Mouse (Mus musculus) olfactory bulb, adult 2 months (tissue): Measurements from ENCODE around the gene Map10. TPM values are rescaled to one million over a fixed set of nuclear protein-coding genes. Genes with fewer than 3 reads are reported as not detected.

Experiments used
- H3K27ac ChIP-seq: fragments of 200-500 bp; 2 replicates; pipeline ENCODE4 v1.5.1; 2012; ENCODE audit warnings: low read depth, low read length; ENCODE audit not compliant: insufficient read depth
- H3K4me1 ChIP-seq: fragments of 200-500 bp; 2 replicates; pipeline ENCODE4 v1.6.1; 2012; ENCODE audit warnings: low read length; ENCODE audit not compliant: control insufficient read depth, insufficient read depth
- H3K4me3 ChIP-seq: fragments of 200-500 bp; 2 replicates; pipeline ENCODE4 v1.5.1; 2012; ENCODE audit warnings: mild to moderate bottlenecking, low read depth, low read length, moderate library complexity; ENCODE audit not compliant: insufficient read depth
- CTCF ChIP-seq: fragments of 200-500 bp; IDR thresholded peaks from 2 replicates; pipeline ENCODE4 v1.5.1; 2012; ENCODE audit warnings: low read depth, mild to moderate bottlenecking, low read length, moderate library complexity; ENCODE audit not compliant: insufficient read depth
- POLR2A ChIP-seq: fragments of 200-500 bp; IDR thresholded peaks from 2 replicates; pipeline ENCODE4 v1.6.1; 2012; ENCODE audit warnings: mild to moderate bottlenecking, low read depth, low read length, moderate library complexity; ENCODE audit not compliant: insufficient read depth
- WGBS: fragments of 180-500 bp; shearing (Covaris S2); methylation state at CpG from one replicate; pipeline ENCODE4 v1.1.7; 2018; 5-methylcytosine and 5-hydroxymethylcytosine counted together
- polyA plus RNA-seq: library from polyadenylated mRNA; stranded (reverse); fragments of >200 nt; gene quantifications from 2 replicates; pipeline ENCODE4 v1.2.4, GENCODE M21; 2012; ENCODE audit warnings: low replicate concordance; ENCODE audit not compliant: missing spikeins, insufficient read depth, insufficient read length

Gene Map10
- polyA plus RNA-seq, 1 experiment: not detected

DNA sequence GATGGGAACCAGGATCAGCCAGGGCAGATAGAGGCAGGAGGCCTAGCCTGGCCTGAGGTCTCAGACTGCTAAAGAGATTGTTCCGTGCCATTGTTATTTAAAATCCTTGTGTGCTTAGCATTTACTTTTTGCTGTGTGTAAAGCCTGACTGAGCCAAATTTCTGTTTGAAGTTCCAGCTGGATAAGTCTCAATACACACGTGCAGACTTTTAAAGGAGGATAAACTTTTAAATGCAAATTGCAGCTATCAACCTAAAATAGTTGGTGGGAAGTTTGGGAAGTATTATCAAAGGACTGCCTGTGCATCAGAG is 3.8 kb upstream of the Map10 start:
- no peak overlapping the region for H3K4me3 ChIP-seq
- 33% methylated on average over 2 of the region's 2 CpGs for WGBS
- no peak overlapping the region for H3K27ac ChIP-seq
- TF ChIP-seq POLR2A (no peak), CTCF (no peak)
- H3K4me1 ChIP-seq: peaks cover 12% of the 10 kb centered on the region

DNA sequence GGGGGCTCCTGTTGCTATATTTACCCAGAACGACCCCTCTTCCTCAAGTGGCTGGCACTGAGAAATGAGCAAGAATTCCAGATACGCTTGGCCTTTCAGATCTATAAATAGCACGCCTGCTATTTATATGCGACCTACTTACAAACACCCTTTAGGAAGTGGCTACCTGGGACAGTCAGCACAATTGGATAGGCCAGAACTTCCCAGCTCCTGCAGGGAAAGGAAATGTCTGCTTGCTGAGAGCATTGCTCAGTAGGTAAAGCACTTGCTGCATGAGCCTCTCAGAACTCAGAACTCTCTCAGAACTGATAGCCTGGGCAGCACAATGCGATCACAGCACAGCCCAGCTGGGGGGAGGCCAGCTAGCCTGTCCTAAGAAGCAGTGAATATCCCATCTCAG is 3.4 kb upstream of the Map10 start:
- TF ChIP-seq POLR2A (no peak), CTCF (no peak)
- no peak overlapping the region for H3K27ac ChIP-seq
- H3K4me1 ChIP-seq: peaks cover 12% of the 10 kb centered on the region
- WGBS: 33% methylated on average over 5 of the region's 5 CpGs
- no peak overlapping the region for H3K4me3 ChIP-seq

DNA sequence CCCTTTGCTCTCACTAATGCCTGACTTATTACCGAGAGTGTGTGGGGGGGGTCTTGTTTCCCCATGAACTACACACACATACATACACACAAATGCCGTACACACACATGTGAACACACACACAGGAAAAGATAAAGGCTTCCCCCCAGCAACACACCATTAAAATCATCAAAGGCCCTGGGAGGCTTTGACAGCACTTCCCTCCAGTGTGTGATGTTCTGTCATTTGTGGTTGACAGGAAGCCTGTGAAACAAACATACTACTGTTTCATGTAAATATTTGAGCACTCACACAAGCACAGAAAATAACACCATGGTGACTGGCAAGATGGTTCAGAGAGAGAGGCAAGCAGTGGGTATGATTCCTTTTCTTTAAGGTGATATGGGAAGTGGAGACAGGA is 2.4 kb upstream of the Map10 start:
- H3K27ac ChIP-seq: no peak overlapping the region
- no peak overlapping the region for H3K4me3 ChIP-seq
- peaks cover 12% of the 10 kb centered on the region for H3K4me1 ChIP-seq
- 95% methylated on average over 2 of the region's 2 CpGs for WGBS
- no peak for TF ChIP-seq CTCF
- TF ChIP-seq POLR2A: no peak

DNA sequence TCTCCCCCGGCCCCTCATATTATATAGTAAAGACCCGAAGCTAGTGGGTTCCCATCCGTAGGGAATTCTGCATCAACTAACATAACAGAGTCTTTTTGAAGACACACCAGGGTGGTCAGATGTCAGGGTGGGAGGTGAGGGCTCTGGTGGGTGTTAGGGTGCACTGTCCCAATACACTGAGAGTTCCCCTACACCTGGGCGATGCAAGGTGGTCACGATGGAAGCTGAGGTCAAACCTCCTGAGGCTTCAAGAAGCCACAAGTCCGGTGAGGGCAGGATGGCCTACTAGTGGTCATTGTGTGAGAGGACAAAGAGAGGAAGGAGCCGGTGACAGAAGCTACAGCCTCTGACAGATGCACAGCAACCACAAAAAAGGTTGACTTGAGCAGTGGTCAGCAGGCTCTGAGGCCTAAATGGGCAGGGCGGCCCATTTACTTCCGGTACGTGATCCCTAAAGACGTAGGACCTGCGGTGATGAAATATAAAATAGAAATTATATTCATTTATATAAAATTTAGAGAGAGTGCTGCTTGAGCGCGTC is 389 bp upstream of the Map10 start:
- H3K4me3 ChIP-seq: no peak overlapping the region
- peaks cover 12% of the 10 kb centered on the region for H3K4me1 ChIP-seq
- TF ChIP-seq CTCF (no peak), POLR2A (no peak)
- H3K27ac ChIP-seq: no peak overlapping the region
- WGBS: 77% methylated on average over 14 of the region's 14 CpGs

DNA sequence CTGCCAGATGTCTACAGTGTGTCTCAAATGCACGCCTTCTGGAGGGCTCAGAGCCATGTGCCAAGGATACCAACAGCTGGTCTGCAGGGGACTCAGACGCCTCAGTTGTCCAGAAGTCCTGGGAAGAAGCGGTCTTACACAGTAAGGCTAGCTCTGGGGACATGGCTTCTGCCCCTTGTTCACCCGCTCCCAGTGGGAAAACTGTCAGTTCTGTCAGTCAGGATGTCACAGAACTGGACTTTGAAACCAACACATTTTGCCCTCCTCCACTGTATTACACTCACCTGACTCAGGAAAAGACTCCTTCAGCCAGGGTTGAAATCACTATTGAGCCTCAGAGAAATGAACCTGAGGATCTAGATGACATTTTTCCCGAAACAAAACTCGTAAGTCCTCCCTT is 802 bp downstream of the Map10 start:
- WGBS: 92% methylated on average over 6 of the region's 6 CpGs
- TF ChIP-seq CTCF (no peak), POLR2A (no peak)
- peaks cover 12% of the 10 kb centered on the region for H3K4me1 ChIP-seq
- H3K27ac ChIP-seq: no peak overlapping the region
- H3K4me3 ChIP-seq: peak overlapping the region; percentile 67

DNA sequence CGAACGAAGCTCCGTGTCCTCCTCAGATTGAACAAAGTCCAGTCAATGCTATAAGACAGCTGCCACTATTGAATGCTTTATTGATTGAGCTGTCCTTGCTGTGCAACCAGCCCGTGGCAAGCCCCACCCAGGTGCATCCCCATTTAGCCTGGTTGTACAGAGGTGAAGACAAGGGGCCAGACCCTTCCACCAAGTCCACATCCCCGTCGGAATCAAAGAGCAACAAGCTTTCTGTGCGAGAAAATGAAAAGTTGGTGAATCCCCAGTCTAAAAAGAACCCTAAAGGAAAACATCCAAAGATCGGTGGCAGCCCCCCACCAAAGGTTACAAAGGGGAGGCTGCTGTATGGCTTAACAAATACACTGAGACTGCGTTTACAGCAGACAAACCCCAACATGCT is 1.3 kb downstream of the Map10 start:
- no peak overlapping the region for H3K4me3 ChIP-seq
- H3K4me1 ChIP-seq: peaks cover 12% of the 10 kb centered on the region
- TF ChIP-seq CTCF: no peak
- no peak for TF ChIP-seq POLR2A
- whole genome bisulfite sequencing: 98% methylated on average over 9 of the region's 9 CpGs
- H3K27ac ChIP-seq: no peak overlapping the region

DNA sequence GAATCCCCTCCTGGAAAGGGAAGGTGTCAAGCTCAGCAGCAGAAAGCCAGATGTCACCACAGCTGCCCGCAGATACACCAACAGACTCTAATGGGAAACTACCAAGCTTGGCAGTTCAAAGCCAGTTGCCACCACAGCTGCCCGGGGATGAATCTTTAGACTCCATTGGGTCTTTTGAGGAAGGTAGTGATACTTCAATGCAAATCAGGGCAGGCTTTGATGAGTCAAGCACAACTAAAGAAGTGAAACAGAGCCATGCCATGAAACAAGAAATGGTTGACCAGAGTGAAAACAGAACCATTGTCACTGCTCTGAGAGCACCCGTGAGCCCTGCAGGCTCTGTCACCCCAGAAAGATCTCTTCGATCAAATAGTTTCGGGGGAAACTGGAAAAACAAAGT is 1.8 kb downstream of the Map10 start:
- no peak overlapping the region for H3K4me3 ChIP-seq
- H3K27ac ChIP-seq: no peak overlapping the region
- TF ChIP-seq CTCF: no peak
- TF ChIP-seq POLR2A: no peak
- WGBS: 98% methylated on average over 5 of the region's 5 CpGs
- peaks cover 12% of the 10 kb centered on the region for H3K4me1 ChIP-seq

DNA sequence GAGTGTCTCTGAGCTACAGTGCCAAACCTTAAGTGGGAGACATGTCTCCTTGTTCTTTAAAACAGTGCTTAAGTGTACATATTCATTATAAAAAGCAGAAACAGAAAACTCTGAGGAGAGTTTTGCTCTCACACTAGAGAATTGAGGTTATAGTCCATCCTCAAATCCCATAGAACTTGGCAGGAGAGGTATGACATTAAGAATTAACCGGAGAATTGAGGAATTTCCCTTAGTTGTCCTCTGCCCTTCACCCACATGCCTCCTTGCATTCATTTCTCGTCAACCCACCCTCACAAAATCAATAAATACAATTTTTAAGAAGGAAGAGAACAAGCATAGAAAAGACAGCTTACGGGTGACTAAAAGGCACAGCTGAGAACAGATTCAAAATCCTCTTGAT is 6.2 kb downstream of the Map10 start:
- TF ChIP-seq POLR2A (no peak), CTCF (no peak)
- H3K4me1 ChIP-seq: no peaks in the 10 kb centered on the region
- no peak overlapping the region for H3K27ac ChIP-seq
- WGBS: 89% methylated on average over 3 of the region's 3 CpGs
- no peak overlapping the region for H3K4me3 ChIP-seq

DNA sequence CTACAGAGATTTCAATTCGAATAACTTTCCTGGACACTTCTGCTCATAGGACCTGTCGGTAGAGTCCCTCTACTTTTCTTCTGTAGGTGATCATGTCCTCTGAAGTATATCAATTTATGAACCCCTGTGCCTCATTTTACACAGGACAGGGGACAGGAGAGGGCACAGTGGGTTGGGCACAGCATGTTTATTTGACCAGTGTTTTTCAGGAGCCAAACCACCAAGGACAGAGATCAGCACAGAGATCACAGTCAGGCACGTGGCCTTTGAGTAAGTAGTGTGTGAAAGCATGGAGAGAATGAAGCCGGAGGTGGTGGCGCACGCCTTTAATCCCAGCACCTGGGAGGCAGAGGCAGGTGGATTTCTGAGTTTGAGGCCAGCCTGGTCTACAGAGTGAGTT is 7.9 kb downstream of the Map10 start:
- WGBS: 91% methylated on average over 6 of the region's 6 CpGs
- no peak overlapping the region for H3K27ac ChIP-seq
- no peak for TF ChIP-seq CTCF
- TF ChIP-seq POLR2A: no peak

More for the DNA sequence above, 7.9 kb downstream of the Map10 start:
- Histone ChIP-seq H3K4me3 (no peak overlapping the region), H3K4me1 (no peaks in the 10 kb centered on the region)
